Mouse (Mus musculus) embryonic fibroblast, embryonic 13.5 days (primary cell): ENCODE measurements around the gene Akt1.

Experiments
- CTCF ChIP-seq: IDR thresholded peaks from 2 replicates; pipeline ENCODE4 v1.5.1; 2011; ENCODE audit warnings: mild to moderate bottlenecking, control low read depth, low read length, moderate library complexity, borderline replicate concordance; ENCODE audit not compliant: insufficient read depth
- POLR2A ChIP-seq: IDR thresholded peaks from 2 replicates; pipeline ENCODE4 v1.6.1; 2011; ENCODE audit warnings: low read depth, mild to moderate bottlenecking, control low read depth, low read length, moderate library complexity

DNA sequence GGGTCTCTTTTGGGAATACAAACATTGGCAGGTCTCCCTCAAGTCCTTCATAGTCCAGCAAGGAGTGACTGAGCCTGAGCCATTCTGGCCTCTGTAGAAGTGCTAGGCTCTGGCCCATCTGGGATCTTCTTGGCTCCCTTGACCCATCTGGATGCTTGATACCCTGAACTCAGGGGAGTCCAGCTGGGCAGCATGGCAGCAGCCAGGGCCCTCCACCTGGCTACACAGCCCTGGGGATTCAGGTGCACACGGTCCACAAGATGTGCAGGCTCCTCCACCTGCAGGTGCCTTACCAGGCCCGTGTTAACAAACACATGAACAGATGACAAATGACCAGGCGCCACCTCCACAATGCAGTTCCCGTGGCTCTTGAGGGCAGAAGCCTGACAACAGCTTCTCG, 10.0 kb downstream of the Akt1 start:
- no peak for TF ChIP-seq CTCF
- TF ChIP-seq POLR2A: no peak
